Mouse (Mus musculus) heart, embryonic 13.5 days (tissue): ENCODE measurements around the gene Pgm1. TPM values are rescaled to one million over a fixed set of nuclear protein-coding genes. Genes with fewer than 3 reads are reported as not detected.
A peak's percentile ranks its signal among the peaks of the same experiment; 100 is the strongest.

ENCODE experiments used
- ATAC-seq: fragments of 200-750 bp; cut with Nextera tagmentation; 2 replicates; pipeline ENCODE4 v1.8.0; 2017; ENCODE audit warnings: moderate TSS enrichment; ENCODE audit not compliant: insufficient number of reproducible peaks, low FRiP score, low TSS enrichment; ENCODE audit errors: extremely low read depth
- H3K27ac ChIP-seq: fragments of 300-500 bp; sonication (generic); replicated peaks from 2 replicates; pipeline ENCODE4 v1.5.1; 2015; ENCODE audit warnings: moderate library complexity, mild to moderate bottlenecking, inconsistent platforms
- H3K27me3 ChIP-seq: fragments of 300-500 bp; sonication (generic); replicated peaks from 2 replicates; pipeline ENCODE4 v1.6.1; 2015; ENCODE audit warnings: mild to moderate bottlenecking, inconsistent platforms
- H3K36me3 ChIP-seq: fragments of 300-500 bp; sonication (generic); 2 replicates; pipeline ENCODE4 v1.6.1; 2015; ENCODE audit warnings: mild to moderate bottlenecking, inconsistent platforms
- H3K4me1 ChIP-seq: fragments of 300-500 bp; sonication (generic); 2 replicates; pipeline ENCODE4 v1.6.1; 2015; ENCODE audit warnings: inconsistent platforms
- H3K4me2 ChIP-seq: fragments of 300-500 bp; sonication (generic); 2 replicates; pipeline ENCODE4 v1.6.1; 2015; ENCODE audit warnings: inconsistent platforms, mild to moderate bottlenecking, moderate library complexity
- H3K4me3 ChIP-seq: fragments of 300-500 bp; sonication (generic); 2 replicates; pipeline ENCODE4 v1.5.1; 2015; ENCODE audit warnings: moderate library complexity, mild to moderate bottlenecking, inconsistent platforms
- H3K9ac ChIP-seq: fragments of 300-500 bp; sonication (generic); 2 replicates; pipeline ENCODE4 v1.6.1; 2015; ENCODE audit warnings: inconsistent platforms, mild to moderate bottlenecking, moderate library complexity
- H3K9me3 ChIP-seq: fragments of 300-500 bp; sonication (generic); 2 replicates; pipeline ENCODE4 v1.6.1; 2016; ENCODE audit warnings: inconsistent platforms
- WGBS: fragments of 180-500 bp; shearing (Covaris S2); methylation state at CpG from one replicate; pipeline ENCODE4 v1.1.7; 2015; ENCODE audit warnings: mixed read lengths; 5-methylcytosine and 5-hydroxymethylcytosine counted together
- polyA plus RNA-seq: library from polyadenylated mRNA; unstranded; fragments of >200 nt; fragmentation: Nextera tagmentation; extraction: Ambion mirVana; gene quantifications from 2 replicates; pipeline ENCODE4 v1.2.1, GENCODE M21; 2015

Pgm1 gene
- 230 and 246 TPM in 2 replicates for polyA plus RNA-seq

- peak; percentile 82 for ATAC-seq
- Histone ChIP-seq H3K36me3 (peaks cover 9% of the 10 kb centered on the region; the same call in 1 of the 2 replicates), H3K9ac (peak within 1 kb of the TSS; percentile 92), H3K27me3 (no peaks in the 10 kb centered on the region), H3K4me1 (peaks cover 52% of the 10 kb centered on the region), H3K27ac (peak within 1 kb of the TSS; percentile 99), H3K9me3 (no peaks in the 10 kb centered on the region), H3K4me3 (peak within 1 kb of the TSS; percentile 77), H3K4me2 (peak within 1 kb of the TSS; percentile 77)
- WGBS = 4% methylated on average over 23 of the region's 23 CpGs
These were observed at the start of gene Pgm1 for GRCm38 (mm10) chr4:99929149-99929612. Pgm1 (plus strand) TSS chr4:99929414.

DNA sequence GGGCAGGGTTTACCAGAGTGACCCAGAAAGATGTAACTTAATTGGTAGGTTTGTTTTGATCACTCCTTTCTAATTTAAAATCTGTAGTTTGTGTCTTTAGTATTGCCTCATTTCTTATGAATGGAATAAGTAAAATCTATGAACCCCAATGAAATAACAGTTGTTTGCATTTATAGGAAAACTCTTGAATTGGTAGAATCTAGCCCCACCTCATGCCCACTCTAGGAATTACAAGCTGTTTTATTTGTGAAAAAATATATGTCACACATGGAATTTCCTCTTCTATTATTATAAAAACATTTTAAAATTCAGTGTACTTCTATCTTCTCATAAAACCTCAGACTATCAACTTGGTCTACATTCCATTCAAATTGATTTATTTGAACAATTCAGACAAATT is 47.3 kb upstream of the Pgm1 start:
- no peak overlapping the region for H3K4me2 ChIP-seq
- peaks cover 6% of the 10 kb centered on the region; the same call in 1 of the 2 replicates for H3K4me1 ChIP-seq
- no peaks in the 10 kb centered on the region for H3K27me3 ChIP-seq
- no peak overlapping the region for H3K9ac ChIP-seq
- H3K27ac ChIP-seq = no peak overlapping the region
- no peak overlapping the region for H3K4me3 ChIP-seq
- no peak for ATAC-seq
- H3K9me3 ChIP-seq = no peaks in the 10 kb centered on the region
- H3K36me3 ChIP-seq = 0 out of 2 replicates have a peak, but pooled peaks cover 2% of the 10 kb centered on the region

DNA sequence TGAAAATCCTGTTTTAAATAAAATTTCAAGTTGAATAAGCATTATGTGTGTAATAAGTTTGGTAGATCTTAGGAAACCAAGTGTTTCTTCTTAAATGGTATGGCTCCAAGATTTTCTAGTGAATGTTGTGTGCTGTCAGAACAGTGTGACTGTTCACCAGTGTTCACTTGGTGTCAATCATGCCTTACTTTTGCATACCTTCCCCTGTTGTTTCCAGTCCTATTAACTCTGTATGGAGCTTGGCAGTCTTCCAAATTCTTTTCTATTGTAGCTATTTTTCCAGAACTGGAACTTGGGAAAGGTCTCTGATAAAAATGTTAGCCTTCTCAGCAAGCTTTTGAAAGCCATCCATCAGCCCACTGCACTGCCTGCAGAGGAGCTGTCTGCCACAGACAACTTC is 46.8 kb upstream of the Pgm1 start:
- Histone ChIP-seq H3K9me3 (no peaks in the 10 kb centered on the region), H3K4me3 (no peak overlapping the region), H3K36me3 (0 out of 2 replicates have a peak, but pooled peaks cover 2% of the 10 kb centered on the region), H3K27me3 (no peaks in the 10 kb centered on the region), H3K4me2 (no peak overlapping the region), H3K4me1 (peaks cover 6% of the 10 kb centered on the region; the same call in 1 of the 2 replicates), H3K9ac (no peak overlapping the region), H3K27ac (peak overlapping the region; percentile 49)
- no peak for ATAC-seq

GRCm38 (mm10) chr4:99913894-99914451 is 15.2 kb upstream of the Pgm1 start:
- H3K36me3 ChIP-seq = no peaks in the 10 kb centered on the region
- H3K9ac ChIP-seq = no peak overlapping the region
- H3K4me2 ChIP-seq = no peak overlapping the region
- no peak overlapping the region for H3K27ac ChIP-seq
- H3K4me1 ChIP-seq = no peaks in the 10 kb centered on the region
- ATAC-seq = no peak
- no peak overlapping the region for H3K4me3 ChIP-seq
- WGBS = 55% methylated on average over 4 of the region's 4 CpGs
- H3K27me3 ChIP-seq = no peaks in the 10 kb centered on the region
- H3K9me3 ChIP-seq = no peaks in the 10 kb centered on the region

GRCm38 (mm10) chr4:99926380-99926779 is 2.8 kb upstream of the Pgm1 start:
- WGBS = 75% methylated on average over 4 of the region's 4 CpGs
- ATAC-seq = no peak

GRCm38 (mm10) chr4:99928521-99928920 is 693 bp upstream of the Pgm1 start:
- Histone ChIP-seq H3K9ac (peak overlapping the region; percentile 92; the same call in 1 of the 2 replicates), H3K4me1 (peaks cover 49% of the 10 kb centered on the region), H3K36me3 (peaks cover 9% of the 10 kb centered on the region; the same call in 1 of the 2 replicates), H3K27ac (peak overlapping the region; percentile 99), H3K9me3 (no peaks in the 10 kb centered on the region), H3K27me3 (no peaks in the 10 kb centered on the region), H3K4me3 (peak overlapping the region; percentile 77; the same call in 1 of the 2 replicates), H3K4me2 (peak overlapping the region; percentile 77)
- 28% methylated on average over 6 of the region's 6 CpGs for WGBS
- no peak for ATAC-seq

More at GRCm38 (mm10) chr4:99926380-99926779, 2.8 kb upstream of the Pgm1 start:
- H3K9ac ChIP-seq = no peak overlapping the region
- no peak overlapping the region for H3K4me3 ChIP-seq
- H3K9me3 ChIP-seq = no peaks in the 10 kb centered on the region
- H3K27me3 ChIP-seq = no peaks in the 10 kb centered on the region
- H3K27ac ChIP-seq = no peak overlapping the region
- H3K4me1 ChIP-seq = peaks cover 35% of the 10 kb centered on the region
- H3K4me2 ChIP-seq = no peak overlapping the region
- no peaks in the 10 kb centered on the region for H3K36me3 ChIP-seq

DNA sequence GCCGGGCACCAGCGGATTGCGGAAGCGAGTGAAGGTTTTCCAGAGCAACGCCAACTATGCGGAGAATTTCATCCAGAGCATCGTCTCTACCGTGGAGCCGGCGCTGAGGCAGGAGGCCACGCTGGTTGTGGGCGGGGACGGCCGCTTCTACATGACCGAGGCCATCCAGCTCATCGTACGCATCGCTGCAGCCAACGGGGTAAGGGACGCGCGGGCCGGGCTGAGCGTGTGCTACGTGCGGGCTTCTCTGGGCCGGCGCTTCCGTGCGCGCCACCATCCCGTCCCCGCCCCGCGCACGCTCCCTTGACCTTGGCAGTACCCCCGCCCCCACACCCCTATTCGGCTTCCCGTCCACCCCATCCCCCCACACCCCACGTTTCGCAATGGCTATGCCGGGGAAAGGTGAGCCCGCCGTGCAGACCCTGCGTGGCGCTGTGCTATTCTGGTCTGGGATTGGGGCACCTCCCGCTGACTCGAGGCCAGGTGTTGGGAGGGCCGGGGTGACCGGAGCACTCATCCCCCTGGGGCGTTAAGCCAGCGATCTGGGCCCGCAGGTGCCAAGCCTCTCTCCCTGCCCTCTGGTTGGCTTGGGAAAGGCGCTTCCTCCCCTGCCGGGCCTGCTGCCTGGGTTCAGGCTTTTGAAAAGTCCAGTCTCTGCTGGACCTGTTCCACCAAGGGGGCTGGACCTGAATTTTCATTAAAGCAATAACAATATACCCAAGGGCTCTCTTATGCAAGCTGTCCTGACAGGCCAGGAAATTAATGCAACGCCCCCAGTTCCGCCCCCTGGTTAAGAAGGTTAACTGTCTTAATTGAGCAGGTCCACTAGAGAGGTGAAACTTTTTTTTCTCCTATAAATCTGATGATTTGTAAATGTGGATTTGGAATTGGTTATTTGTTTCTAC is 651 bp downstream of the Pgm1 start, which contains the start of gene Itgb3bp:
Gene Itgb3bp (minus strand): TSS at position 201 of the 905 bp plus-strand sequence.
- under 1% methylated on average over 55 of the region's 57 CpGs for WGBS
- Histone ChIP-seq H3K4me2 (peak within 1 kb of the TSS; percentile 77), H3K36me3 (peaks cover 11% of the 10 kb centered on the region; the same call in 1 of the 2 replicates), H3K4me1 (peaks cover 51% of the 10 kb centered on the region), H3K9me3 (no peaks in the 10 kb centered on the region), H3K9ac (peak within 1 kb of the TSS; percentile 92), H3K4me3 (peak within 1 kb of the TSS; percentile 77), H3K27me3 (no peaks in the 10 kb centered on the region), H3K27ac (peak within 1 kb of the TSS; percentile 99)
- ATAC-seq = peak; percentile 86

DNA sequence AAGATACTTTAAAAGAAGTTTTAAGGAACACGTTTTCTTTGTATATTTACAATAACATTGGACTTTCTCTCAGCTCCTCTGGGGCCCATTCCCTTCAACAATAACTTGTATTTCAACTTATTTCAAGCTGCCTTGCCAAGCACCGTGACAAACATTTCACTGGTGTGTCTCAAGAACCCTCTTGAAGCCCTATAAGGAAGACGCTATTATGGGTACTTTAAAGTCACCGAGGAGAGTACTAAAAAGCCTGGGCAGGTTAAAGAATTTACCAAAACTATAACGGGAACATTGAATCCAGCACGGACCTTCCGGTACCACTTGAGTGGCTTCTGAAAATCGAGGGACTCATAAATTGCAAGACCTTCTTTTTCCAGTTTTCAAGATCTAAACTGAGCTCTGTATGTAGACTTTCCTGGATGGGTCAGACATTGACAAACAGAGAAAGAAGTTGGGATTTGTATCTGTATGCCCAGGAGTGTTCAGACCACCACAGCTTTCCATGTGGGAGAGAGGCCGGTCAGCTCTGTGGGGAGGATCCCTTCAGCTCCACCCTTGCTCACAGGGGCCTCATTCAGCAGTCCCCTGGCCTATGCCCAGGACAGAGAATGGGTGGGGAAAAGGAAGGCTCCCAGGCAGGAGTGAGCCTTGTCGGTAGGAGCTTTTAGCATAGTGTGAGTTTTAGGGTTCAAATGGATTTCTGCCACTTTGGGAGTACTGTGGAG is 1.5 kb downstream of the Pgm1 start:
- H3K9ac ChIP-seq = peak overlapping the region; percentile 92
- no peak for ATAC-seq
- no peaks in the 10 kb centered on the region for H3K27me3 ChIP-seq
- H3K4me1 ChIP-seq = peaks cover 56% of the 10 kb centered on the region
- peak overlapping the region; percentile 77 for H3K4me3 ChIP-seq
- H3K9me3 ChIP-seq = no peaks in the 10 kb centered on the region
- H3K4me2 ChIP-seq = peak overlapping the region; percentile 77
- 28% methylated on average over 10 of the region's 10 CpGs for WGBS
- H3K36me3 ChIP-seq = peaks cover 19% of the 10 kb centered on the region
- peak overlapping the region; percentile 99 for H3K27ac ChIP-seq

GRCm38 (mm10) chr4:99931240-99931580 is 2.0 kb downstream of the Pgm1 start:
- Histone ChIP-seq H3K9ac (peak overlapping the region; percentile 92), H3K4me3 (peak overlapping the region; percentile 77)
- WGBS = 40% methylated on average over 11 of the region's 11 CpGs

GRCm38 (mm10) chr4:99931807-99932206 is 2.6 kb downstream of the Pgm1 start:
- Histone ChIP-seq H3K9ac (peak overlapping the region; percentile 92), H3K27ac (peak overlapping the region; percentile 99), H3K36me3 (peaks cover 30% of the 10 kb centered on the region), H3K4me2 (peak overlapping the region; percentile 77), H3K9me3 (no peaks in the 10 kb centered on the region), H3K27me3 (no peaks in the 10 kb centered on the region), H3K4me3 (peak overlapping the region; percentile 77), H3K4me1 (peaks cover 56% of the 10 kb centered on the region)
- no peak for ATAC-seq
- 45% methylated on average over 4 of the region's 4 CpGs for WGBS

More at GRCm38 (mm10) chr4:99931240-99931580, 2.0 kb downstream of the Pgm1 start:
- no peak for ATAC-seq
- Histone ChIP-seq H3K27ac (peak overlapping the region; percentile 99), H3K4me1 (peaks cover 56% of the 10 kb centered on the region), H3K36me3 (peaks cover 24% of the 10 kb centered on the region), H3K4me2 (peak overlapping the region; percentile 77), H3K9me3 (no peaks in the 10 kb centered on the region), H3K27me3 (no peaks in the 10 kb centered on the region)

- Histone ChIP-seq H3K27me3 (no peaks in the 10 kb centered on the region), H3K4me2 (no peak overlapping the region), H3K9me3 (no peaks in the 10 kb centered on the region), H3K27ac (no peak overlapping the region), H3K36me3 (peaks cover 42% of the 10 kb centered on the region), H3K9ac (no peak overlapping the region), H3K4me1 (peaks cover 51% of the 10 kb centered on the region), H3K4me3 (no peak overlapping the region)
- 78% methylated on average over 7 of the region's 7 CpGs for WGBS
- ATAC-seq = no peak
These were observed 5.6 kb downstream of the Pgm1 start for GRCm38 (mm10) chr4:99934859-99935258.
